Mouse (Mus musculus): ENCODE measurements around the gene Iqcb1. TPM values are rescaled to one million over a fixed set of nuclear protein-coding genes. Genes with fewer than 3 reads are reported as not detected.
"Not testable (repeated sequence)": the region's sequence is repeated elsewhere in the genome, so short reads cannot be mapped to it uniquely, and the experiment has no call there.

The Iqcb1 gene
- 10 to 100 TPM; 16.9 to 18.7 TPM for total RNA-seq (2021)
- long read RNA-seq, experiment 1, partial matches to known transcripts = 3 of 20 reads
- long read RNA-seq, experiment 1, other reads (novel, unspliced or antisense) = 16 of 20 reads
- long read RNA-seq, experiment 2, partial matches to known transcripts = 2 of 16 reads
- long read RNA-seq, experiment 2, other reads (novel, unspliced or antisense) = 13 of 16 reads

- DNase-seq (ENCODE audit: low spot score in 2 of 2) = peak; percentile 59 to 82
Measured at GRCm38 (mm10) chr16:36828054-36828786, at the start of gene Iqcb1. TSS of gene Iqcb1 (plus strand) at chr16:36828385.

GRCm38 (mm10) chr16:36784146-36784545, 44.0 kb upstream of the Iqcb1 start:
- no peak for DNase-seq (ENCODE audit: low spot score in 2 of 2)

DNA sequence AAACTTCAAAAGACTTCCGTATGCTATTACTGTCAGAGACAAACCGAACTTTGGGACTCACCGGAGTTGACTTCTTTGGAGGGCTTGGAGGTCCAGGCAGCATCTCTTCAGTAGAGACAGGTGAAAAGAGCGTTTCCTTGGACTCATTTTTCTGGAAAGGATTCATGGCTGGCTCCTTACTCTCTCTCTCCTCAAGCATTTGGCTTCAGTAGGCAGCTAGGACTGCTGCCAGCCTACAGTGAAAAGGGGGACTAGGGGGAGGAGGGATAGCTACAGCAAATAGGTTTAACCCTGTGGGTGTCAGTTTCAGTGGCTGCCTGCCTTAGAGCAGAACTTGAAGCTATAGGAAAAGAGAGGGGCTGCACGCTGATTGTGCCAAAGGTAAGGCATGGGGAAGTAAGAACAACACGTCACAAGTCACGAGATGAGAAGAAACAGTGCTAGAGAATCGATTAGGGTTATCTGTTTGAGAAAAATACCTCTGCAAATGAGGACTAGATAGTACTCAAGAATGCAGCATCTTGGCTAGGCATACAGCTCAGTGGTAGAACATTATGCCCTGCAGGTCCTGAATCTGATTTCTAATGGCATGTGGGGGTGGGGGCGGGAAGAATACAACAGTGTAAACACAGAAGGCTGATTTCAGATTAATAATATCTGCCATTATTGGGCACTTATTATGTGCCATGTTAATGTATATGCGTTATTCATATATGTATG, 43.4 kb upstream of the Iqcb1 start, which contains the start of gene Slc15a2:
Slc15a2 (minus strand) TSS at position 369 of the 720 bp plus-strand sequence.
- DNase-seq (ENCODE audit: low spot score in 2 of 2) = no peak

- DNase-seq (ENCODE audit: low spot score in 2 of 2) = no peak
Measured at GRCm38 (mm10) chr16:36786466-36786865, 41.7 kb upstream of the Iqcb1 start.

DNA sequence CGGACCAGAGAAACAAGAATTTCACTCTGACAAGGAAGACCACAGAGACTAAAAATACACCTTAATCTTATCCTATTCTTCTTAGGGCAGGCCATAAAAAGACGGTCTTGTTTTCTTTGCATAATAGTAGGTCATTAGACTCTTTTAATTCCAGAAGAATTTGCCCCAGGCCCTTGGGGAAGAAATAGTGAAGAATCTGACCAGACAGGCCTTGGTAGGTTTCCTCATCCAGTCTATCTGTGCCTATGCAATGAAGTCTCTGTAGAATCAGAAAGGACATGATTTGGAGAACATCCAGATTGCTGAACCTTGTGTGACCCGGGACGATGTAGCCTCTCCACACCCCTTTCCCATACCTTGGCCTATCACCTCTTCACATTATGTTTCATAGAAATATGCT, 38.0 kb upstream of the Iqcb1 start:
- DNase-seq (ENCODE audit: low spot score in 2 of 2) = no peak

- no peak for DNase-seq (ENCODE audit: low spot score in 2 of 2)
Measured at GRCm38 (mm10) chr16:36794976-36795375, 33.2 kb upstream of the Iqcb1 start.

DNA sequence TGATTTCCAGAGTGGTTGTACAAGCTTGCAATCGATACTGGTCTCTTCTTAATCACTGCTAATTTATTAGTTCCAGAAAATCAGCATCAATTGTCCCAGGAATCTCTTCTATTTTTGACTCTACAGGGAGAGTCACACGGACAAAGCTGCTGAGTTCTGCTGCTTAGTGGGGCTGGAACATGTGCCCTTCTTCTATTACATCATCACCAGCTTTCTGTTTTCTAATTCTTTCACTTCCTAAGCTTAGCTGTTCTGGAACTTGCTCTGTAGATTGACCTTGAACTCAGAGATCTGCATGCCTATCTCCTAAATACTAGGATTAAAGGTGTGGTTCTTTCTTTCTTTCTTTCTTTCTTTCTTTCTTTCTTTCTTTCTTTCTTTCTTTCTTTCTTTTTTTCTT, 29.9 kb upstream of the Iqcb1 start:
- no peak for DNase-seq (ENCODE audit: low spot score in 2 of 2)

DNA sequence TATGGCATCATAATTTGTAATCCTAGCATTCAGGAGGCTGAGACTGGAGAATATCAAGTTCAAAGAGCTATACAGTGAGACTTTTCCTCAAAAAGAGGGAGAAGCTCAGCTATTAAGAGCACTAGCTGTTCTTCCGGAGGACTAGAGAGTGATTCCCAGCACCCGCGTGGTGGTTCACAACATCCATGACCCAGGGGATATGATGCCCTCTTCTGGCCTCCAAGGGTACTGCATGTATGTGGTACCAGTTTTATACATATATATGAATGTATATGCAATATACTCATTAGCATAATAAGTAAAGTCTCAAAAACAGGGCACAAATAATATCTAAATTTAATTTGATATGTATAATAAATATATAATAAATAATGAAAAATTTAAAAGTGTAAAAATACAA, 25.8 kb upstream of the Iqcb1 start:
- no peak for DNase-seq (ENCODE audit: low spot score in 2 of 2)

- DNase-seq (ENCODE audit: low spot score in 2 of 2) = no peak
Measured at GRCm38 (mm10) chr16:36808616-36809015, 19.6 kb upstream of the Iqcb1 start.

GRCm38 (mm10) chr16:36813680-36814079, 14.5 kb upstream of the Iqcb1 start:
- DNase-seq (ENCODE audit: low spot score in 2 of 2) = no peak

DNA sequence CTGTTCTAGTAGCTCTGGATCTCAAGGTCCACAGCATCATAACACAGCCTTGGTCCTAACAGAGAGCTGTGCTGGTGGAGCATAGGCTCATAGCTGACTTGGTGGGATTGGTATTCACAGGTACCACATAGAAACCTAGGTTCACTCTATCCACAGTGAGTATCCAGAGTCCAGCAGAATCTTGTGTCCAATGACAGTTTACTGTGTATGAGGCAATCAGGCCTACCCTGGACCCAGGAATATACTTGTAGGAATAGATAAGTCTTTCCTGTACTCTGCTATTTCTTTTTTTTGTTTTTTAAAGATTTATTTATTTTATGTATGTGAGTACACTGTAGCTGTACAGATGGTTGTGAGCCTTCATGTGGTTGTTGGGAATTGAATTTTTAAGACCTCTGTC, 11.3 kb upstream of the Iqcb1 start:
- no peak for DNase-seq (ENCODE audit: low spot score in 2 of 2)

- peak; percentile 18 to 53 for DNase-seq (ENCODE audit: low spot score in 2 of 2)
Measured at GRCm38 (mm10) chr16:36817321-36817926, 10.8 kb upstream of the Iqcb1 start.

- no peak for DNase-seq (ENCODE audit: low spot score in 2 of 2)
Measured at GRCm38 (mm10) chr16:36820016-36820415, 8.2 kb upstream of the Iqcb1 start.

- no peak for DNase-seq (ENCODE audit: low spot score in 2 of 2)
Measured at GRCm38 (mm10) chr16:36820747-36821146, 7.4 kb upstream of the Iqcb1 start.

- no peak for DNase-seq (ENCODE audit: low spot score in 2 of 2)
Measured at GRCm38 (mm10) chr16:36821474-36821873, 6.7 kb upstream of the Iqcb1 start.

GRCm38 (mm10) chr16:36827611-36828053, 553 bp upstream of the Iqcb1 start:
- DNase-seq (ENCODE audit: low spot score in 2 of 2) = no peak

DNA sequence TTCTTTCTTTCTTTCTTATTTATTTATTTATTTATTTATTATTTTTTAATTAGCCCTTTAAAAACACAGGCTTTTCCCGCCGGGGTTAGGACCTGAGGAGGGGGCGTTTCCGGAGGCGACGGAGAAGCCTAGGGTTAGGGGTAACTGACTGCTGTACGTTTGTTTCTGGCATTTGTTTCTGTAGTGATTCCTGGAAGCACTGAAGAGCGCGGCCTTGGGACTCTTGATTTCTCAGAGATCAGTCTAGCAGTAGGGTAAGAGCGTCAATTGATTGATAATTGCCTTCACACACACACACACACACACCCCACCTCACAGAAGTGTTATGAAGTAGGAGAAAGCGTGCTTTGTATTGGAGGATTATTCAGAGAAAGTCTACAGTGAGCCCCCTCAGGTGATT, 635 bp downstream of the Iqcb1 start:
- DNase-seq (ENCODE audit: low spot score in 2 of 2) = no peak

DNA sequence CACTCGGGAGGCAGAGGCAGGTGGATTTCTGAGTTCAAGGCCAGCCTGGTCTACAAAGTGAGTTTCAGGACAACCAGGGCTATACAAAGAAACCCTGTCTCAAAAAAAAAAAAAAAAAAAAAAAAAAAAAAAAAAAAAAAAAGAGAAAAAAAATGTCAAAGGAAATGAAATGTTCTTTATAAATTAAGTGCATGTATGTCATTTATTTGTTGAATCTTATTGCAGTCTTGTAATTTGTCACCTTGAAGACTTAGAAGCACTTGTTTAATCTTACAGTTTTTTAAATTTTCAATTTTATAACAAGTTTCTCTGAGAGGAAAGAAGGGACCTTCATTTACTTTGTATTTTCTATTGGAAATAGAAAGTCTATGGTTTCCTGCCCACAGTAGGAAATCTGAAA, 18.7 kb downstream of the Iqcb1 start:
- DNase-seq (ENCODE audit: low spot score in 2 of 2) = not testable (repeated sequence)

GRCm38 (mm10) chr16:36851202-36851601, 23.0 kb downstream of the Iqcb1 start:
- no peak for DNase-seq (ENCODE audit: low spot score in 2 of 2)

GRCm38 (mm10) chr16:36863585-36863984, 35.4 kb downstream of the Iqcb1 start:
- no peak for DNase-seq (ENCODE audit: low spot score in 2 of 2)

GRCm38 (mm10) chr16:36869442-36869841, 41.3 kb downstream of the Iqcb1 start:
- DNase-seq (ENCODE audit: low spot score in 2 of 2) = no peak

Measured in gastrocnemius, postnatal 4 days (tissue).